Mouse (Mus musculus): Measurements from ENCODE around the gene Rnaseh2b. TPM values are rescaled to one million over a fixed set of nuclear protein-coding genes. Genes with fewer than 3 reads are reported as not detected.

Rnaseh2b gene
- 53.0 and 56.4 TPM in 2 replicates for polyA plus RNA-seq (2016; fragmentation: Nextera tagmentation; extraction: Ambion mirVana)

DNA sequence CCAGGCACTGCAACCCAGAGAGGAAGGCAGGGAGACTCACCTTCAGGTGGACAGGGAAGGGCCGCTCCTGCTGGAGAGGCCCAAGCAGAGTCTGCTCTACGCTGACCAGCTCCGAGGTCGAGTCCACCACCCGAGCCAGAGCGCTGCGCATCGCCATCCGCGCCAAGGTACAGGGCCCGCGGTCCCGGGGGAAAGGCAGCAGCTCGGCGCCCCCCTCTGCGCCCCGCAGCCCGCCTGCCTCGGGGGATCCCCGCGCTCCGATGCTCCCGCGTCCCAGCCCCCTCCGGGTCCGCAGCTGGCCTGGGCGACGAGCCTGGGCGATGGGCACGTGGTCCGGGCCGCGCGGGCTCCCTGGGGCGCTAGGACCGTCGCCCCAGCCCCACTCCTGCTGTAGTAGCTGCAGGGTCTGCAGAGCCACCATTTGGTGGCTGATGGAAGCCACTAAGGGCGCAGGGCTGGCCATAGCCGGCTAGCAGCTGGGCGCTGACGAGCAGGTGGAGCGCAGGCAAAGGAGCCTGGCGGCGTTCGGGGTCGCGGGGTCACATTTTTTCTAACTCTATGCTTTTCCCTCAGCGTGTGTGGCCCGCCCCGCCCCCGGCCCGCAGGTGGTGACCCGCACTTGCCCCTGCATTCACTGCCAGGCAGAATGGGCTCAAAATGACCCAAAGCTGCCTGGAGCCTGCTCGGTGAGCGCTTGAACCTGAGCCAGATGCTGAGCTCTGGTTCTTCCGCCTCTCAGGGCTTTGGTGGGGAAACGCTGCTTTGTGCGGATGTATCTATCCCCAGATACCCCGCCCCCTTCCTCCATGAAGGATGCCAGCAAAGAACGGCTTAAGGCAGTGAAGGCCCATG lies at the start of gene Rnaseh2b, which contains the start of gene Dleu7:
Gene Rnaseh2b (plus strand): TSS at position 102 of the 852 bp plus-strand sequence.
Gene Dleu7 (minus strand): TSS at position 560 of the 852 bp plus-strand sequence.
- no peaks in the 10 kb centered on the region for H3K9me3 ChIP-seq (replicated peaks)
- peak within 1 kb of the TSS; percentile 75 for H3K27ac ChIP-seq
- H3K36me3 ChIP-seq, result no peaks in the 10 kb centered on the region
- peak; percentile 91 for DNase-seq (ENCODE audit: low spot score)
- WGBS, result 1% methylated on average over 60 of the region's 60 CpGs
- H3K4me1 ChIP-seq, result peaks cover 20% of the 10 kb centered on the region
- H3K4me3 ChIP-seq, result peak within 1 kb of the TSS; percentile 58
- H3K27me3 ChIP-seq (ENCODE audit: low read depth, poor library complexity, severe bottlenecking), result peaks cover 60% of the 10 kb centered on the region

DNA sequence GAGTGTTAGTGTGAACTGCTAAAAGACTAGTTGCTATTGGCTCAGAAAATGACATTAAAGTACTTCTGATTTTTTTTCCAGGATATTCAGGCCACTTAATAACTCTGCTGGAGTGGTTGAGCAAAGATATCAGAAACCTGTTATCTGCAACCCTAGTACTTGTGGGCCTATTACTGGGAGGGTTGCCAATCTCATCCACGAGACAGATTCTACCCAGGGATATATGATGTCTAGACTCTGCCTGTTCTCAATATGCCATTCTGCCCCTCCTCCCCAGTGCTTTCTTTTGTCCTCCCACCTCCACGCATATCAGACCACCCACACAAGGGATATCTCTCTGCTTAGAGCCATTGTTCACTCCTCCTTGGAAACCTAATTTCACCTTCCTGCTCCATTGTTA lies 48.9 kb upstream of the Rnaseh2b start:
- Histone ChIP-seq H3K4me1 (peaks cover 7% of the 10 kb centered on the region; the same call in 1 of the 2 replicates), H3K27me3 (ENCODE audit: low read depth, poor library complexity, severe bottlenecking) (no peaks in the 10 kb centered on the region), H3K36me3 (no peaks in the 10 kb centered on the region), H3K9me3 (replicated peaks) (no peaks in the 10 kb centered on the region), H3K27ac (no peak overlapping the region), H3K4me3 (no peak overlapping the region)
- WGBS, result 84% methylated on average over 2 of the region's 2 CpGs
- DNase-seq (ENCODE audit: low spot score), result no peak

DNA sequence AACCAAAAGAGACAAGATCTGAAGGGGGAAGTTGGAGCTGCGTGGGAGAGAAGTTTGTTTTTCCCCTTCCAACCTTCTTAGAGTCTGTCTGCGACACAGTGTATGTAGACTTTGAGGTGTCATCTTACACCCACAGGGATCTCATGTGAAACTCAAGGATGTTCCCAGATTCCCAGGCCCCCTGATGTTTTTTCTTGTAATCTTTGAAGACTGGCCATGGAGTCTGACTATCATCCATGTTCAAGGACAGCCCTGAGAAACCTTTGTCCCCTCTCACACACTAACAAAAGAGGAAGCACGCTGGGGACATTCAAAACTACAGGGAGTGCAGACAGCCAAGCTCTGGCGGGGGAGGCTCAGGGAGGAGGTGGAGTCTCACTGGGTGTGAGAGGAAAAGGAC lies 46.8 kb upstream of the Rnaseh2b start:
- 21% methylated on average over 4 of the region's 4 CpGs for WGBS
- H3K4me1 ChIP-seq, result peaks cover 10% of the 10 kb centered on the region; the same call in 1 of the 2 replicates
- no peaks in the 10 kb centered on the region for H3K36me3 ChIP-seq
- H3K9me3 ChIP-seq (replicated peaks), result no peaks in the 10 kb centered on the region
- H3K27me3 ChIP-seq (ENCODE audit: low read depth, poor library complexity, severe bottlenecking), result no peaks in the 10 kb centered on the region
- 0 out of 2 replicates have a peak overlapping the region, but pooled peaks have one; percentile 19 for H3K27ac ChIP-seq
- H3K4me3 ChIP-seq, result no peak overlapping the region
- no peak for DNase-seq (ENCODE audit: low spot score)

DNA sequence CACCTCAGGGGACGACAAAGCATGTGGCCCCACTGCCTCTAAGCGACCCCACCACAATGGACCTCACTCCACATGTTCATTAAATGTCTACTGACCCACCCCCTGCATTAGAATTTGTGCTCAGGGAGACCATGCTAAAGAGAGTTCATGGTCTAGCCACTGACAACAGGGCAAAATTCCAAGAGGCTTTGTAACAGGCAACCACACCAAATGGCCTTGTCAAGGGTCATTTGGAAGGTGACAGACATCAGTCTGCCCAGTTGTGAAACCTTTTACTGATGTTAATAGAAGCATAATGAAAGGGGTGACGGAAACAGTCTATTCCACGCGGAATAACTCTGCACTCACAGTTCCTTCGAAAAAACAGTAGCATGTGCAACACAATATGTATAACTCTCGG lies 44.0 kb upstream of the Rnaseh2b start:
- no peak for DNase-seq (ENCODE audit: low spot score)
- Histone ChIP-seq H3K36me3 (no peaks in the 10 kb centered on the region), H3K27ac (0 out of 2 replicates have a peak overlapping the region, but pooled peaks have one; percentile 28), H3K4me3 (no peak overlapping the region), H3K27me3 (ENCODE audit: low read depth, poor library complexity, severe bottlenecking) (no peaks in the 10 kb centered on the region), H3K9me3 (replicated peaks) (no peaks in the 10 kb centered on the region), H3K4me1 (peaks cover 10% of the 10 kb centered on the region; the same call in 1 of the 2 replicates)
- WGBS, result 80% methylated on average over 7 of the region's 7 CpGs

DNA sequence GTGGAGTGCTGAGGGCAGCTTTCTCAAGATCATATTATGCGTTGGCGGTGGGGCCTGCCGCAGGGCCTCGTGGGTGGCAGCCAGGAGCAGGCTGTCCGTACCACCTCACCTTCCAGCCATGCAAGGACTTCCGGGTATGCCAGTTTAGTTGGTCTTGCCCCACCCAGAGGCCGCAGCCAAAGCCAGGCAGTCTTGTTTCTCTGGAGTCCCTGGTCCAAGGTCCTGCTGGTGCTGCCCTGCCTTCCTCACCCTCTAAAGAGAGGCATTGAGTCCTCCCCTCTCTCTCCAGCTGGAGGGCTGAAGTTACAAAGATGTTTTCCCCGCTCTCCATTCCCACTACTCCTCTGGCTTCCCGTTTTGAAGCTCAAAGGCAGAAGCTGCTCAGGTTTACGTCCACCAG lies 43.6 kb upstream of the Rnaseh2b start:
- H3K4me1 ChIP-seq, result peaks cover 10% of the 10 kb centered on the region; the same call in 1 of the 2 replicates
- no peaks in the 10 kb centered on the region for H3K9me3 ChIP-seq (replicated peaks)
- WGBS, result 84% methylated on average over 10 of the region's 10 CpGs
- peak overlapping the region; percentile 28; the same call in 1 of the 2 replicates for H3K27ac ChIP-seq
- no peak overlapping the region for H3K4me3 ChIP-seq
- H3K27me3 ChIP-seq (ENCODE audit: low read depth, poor library complexity, severe bottlenecking), result no peaks in the 10 kb centered on the region
- H3K36me3 ChIP-seq, result no peaks in the 10 kb centered on the region
- no peak for DNase-seq (ENCODE audit: low spot score)

DNA sequence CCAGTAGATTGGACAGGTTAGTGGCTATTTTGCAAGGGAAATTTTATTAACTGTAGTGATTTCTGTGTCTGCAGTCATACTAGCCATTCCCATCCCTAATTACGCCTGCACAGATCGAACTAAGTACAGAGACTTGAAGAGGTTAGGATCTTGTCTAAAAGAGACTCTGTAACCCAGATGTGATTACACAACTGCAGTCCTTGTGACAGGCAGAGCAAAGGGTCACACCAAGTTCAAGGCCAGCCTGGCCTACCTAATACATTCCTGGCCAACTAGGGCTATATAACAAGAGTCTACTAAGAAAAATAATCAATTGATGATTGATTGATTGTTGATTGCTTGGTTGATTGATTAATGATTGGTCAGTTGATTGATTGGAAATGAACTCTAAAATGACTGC lies 43.1 kb upstream of the Rnaseh2b start:
- H3K4me3 ChIP-seq, result no peak overlapping the region
- peaks cover 10% of the 10 kb centered on the region for H3K4me1 ChIP-seq
- H3K27ac ChIP-seq, result no peak overlapping the region
- DNase-seq (ENCODE audit: low spot score), result no peak
- no peaks in the 10 kb centered on the region for H3K36me3 ChIP-seq
- no peaks in the 10 kb centered on the region for H3K9me3 ChIP-seq (replicated peaks)
- 91% methylated on average over 2 of the region's 2 CpGs for WGBS
- no peaks in the 10 kb centered on the region for H3K27me3 ChIP-seq (ENCODE audit: low read depth, poor library complexity, severe bottlenecking)

DNA sequence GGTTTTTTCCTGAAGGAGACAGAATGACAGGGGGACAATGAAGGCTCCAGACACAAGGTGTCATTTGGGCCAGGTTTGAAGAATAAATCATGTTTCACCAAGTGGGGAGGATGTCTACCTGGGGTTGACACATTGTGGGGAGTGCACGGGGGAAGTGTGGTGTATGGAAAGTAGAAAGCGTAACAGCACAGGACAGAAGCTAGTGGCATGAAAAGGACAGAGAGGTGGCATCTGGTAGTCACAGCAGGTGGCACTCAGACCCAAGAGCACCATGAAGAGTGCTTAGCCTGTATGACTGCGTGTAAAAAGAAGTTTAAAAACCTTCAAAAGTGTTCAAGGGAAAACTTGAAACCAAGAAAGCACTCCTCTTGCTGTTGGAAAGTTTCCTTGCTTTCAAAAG lies 42.3 kb upstream of the Rnaseh2b start:
- Histone ChIP-seq H3K36me3 (no peaks in the 10 kb centered on the region), H3K9me3 (replicated peaks) (no peaks in the 10 kb centered on the region), H3K4me1 (peaks cover 10% of the 10 kb centered on the region), H3K27ac (no peak overlapping the region), H3K4me3 (no peak overlapping the region), H3K27me3 (ENCODE audit: low read depth, poor library complexity, severe bottlenecking) (no peaks in the 10 kb centered on the region)
- WGBS, result 79% methylated on average over 3 of the region's 3 CpGs
- no peak for DNase-seq (ENCODE audit: low spot score)

DNA sequence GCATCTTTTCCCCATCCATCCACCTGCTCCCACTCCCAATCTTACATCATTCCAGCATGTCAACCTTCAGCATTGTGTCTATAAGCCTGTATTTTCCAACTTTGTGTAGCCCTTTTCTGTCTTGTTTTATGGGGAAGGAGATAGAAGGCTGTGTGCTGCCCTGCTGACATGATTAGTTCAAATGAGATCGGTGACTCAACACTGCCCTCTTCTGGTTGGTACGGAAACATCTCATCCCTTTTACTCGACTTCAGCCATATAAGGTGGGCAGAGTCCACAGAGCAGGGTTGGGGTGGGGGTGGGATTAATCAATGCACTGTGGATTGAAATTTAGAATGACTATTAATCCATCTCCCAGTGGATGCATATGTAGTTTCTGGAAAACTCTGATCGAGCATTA lies 40.4 kb upstream of the Rnaseh2b start:
- peak; percentile 61 for DNase-seq (ENCODE audit: low spot score)
- no peaks in the 10 kb centered on the region for H3K27me3 ChIP-seq (ENCODE audit: low read depth, poor library complexity, severe bottlenecking)
- no peaks in the 10 kb centered on the region for H3K9me3 ChIP-seq (replicated peaks)

DNA sequence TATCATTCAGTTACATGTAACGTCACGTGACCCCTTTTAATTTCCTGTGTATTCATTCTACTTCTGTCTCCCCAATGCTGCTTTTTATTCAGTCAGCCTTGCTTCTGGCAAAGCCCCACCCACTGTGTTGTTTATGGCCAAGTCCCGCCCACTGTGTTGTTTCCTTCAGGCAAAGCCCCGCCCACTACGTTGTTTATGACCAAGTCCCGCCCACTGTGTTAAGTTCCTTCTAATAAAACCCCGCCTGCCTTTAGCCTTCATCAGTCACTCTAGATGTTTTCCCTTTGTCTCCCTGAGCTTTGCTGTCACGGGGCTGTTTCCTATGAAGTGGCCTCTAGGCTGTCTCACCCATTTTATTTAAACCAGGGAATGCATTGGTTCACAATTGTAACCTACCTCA lies 38.0 kb upstream of the Rnaseh2b start:
- no peak for DNase-seq (ENCODE audit: low spot score)

More for the DNA sequence above, 40.4 kb upstream of the Rnaseh2b start:
- H3K4me1 ChIP-seq, result peaks cover 5% of the 10 kb centered on the region
- no peak overlapping the region for H3K4me3 ChIP-seq
- 7% methylated on average over 4 of the region's 4 CpGs for WGBS
- H3K36me3 ChIP-seq, result no peaks in the 10 kb centered on the region
- H3K27ac ChIP-seq, result no peak overlapping the region

DNA sequence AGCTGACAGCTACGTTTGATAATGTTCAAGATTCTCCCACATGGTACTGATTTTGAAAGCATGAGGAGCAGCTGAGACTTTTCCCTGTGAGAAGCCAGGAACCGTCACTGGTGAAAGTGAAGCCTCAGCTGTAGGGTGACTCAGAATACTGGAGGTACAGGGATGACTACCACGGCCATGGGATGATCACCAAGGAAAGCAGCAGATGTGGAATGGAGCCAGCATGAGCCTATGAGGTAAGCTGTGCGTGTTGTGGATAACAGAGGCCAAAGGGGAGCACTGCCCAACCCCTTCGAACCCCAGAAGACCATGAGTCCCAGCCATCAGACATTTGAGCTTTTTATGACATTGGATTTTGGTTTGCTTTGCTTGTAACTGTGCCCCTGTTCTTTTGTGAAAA lies 36.3 kb upstream of the Rnaseh2b start:
- no peaks in the 10 kb centered on the region for H3K36me3 ChIP-seq
- WGBS, result 88% methylated on average over 5 of the region's 5 CpGs
- no peak overlapping the region for H3K27ac ChIP-seq
- peaks cover 10% of the 10 kb centered on the region for H3K4me1 ChIP-seq
- H3K27me3 ChIP-seq (ENCODE audit: low read depth, poor library complexity, severe bottlenecking), result no peaks in the 10 kb centered on the region
- no peaks in the 10 kb centered on the region for H3K9me3 ChIP-seq (replicated peaks)
- no peak for DNase-seq (ENCODE audit: low spot score)
- no peak overlapping the region for H3K4me3 ChIP-seq

More for the DNA sequence above, 38.0 kb upstream of the Rnaseh2b start:
- H3K27ac ChIP-seq, result no peak overlapping the region
- 60% methylated on average over 8 of the region's 8 CpGs for WGBS
- no peaks in the 10 kb centered on the region for H3K9me3 ChIP-seq (replicated peaks)
- no peak overlapping the region for H3K4me3 ChIP-seq
- H3K27me3 ChIP-seq (ENCODE audit: low read depth, poor library complexity, severe bottlenecking), result no peaks in the 10 kb centered on the region
- no peaks in the 10 kb centered on the region for H3K36me3 ChIP-seq
- H3K4me1 ChIP-seq, result peaks cover 10% of the 10 kb centered on the region

DNA sequence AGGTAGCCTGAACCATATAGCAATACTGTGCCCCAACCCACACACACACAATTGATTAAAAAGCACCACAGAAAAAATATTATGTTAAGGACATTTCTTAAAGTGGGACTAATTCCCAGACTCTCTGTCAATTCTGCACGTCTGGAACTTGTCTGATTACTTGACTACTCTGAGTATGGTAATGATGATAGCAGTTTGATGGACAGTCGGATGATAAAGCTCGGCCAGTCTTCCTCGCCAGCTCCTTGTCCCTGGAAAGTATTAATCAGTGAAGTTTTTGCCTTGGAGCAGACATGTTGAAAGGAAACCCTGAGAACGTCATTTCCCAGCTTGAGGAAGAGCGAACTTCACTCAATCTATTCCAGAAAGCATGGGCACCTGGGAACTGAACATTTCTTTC lies 34.3 kb upstream of the Rnaseh2b start:
- Histone ChIP-seq H3K4me1 (peaks cover 10% of the 10 kb centered on the region), H3K36me3 (no peaks in the 10 kb centered on the region), H3K27ac (no peak overlapping the region), H3K27me3 (ENCODE audit: low read depth, poor library complexity, severe bottlenecking) (no peaks in the 10 kb centered on the region), H3K9me3 (replicated peaks) (no peaks in the 10 kb centered on the region), H3K4me3 (no peak overlapping the region)
- no peak for DNase-seq (ENCODE audit: low spot score)
- 65% methylated on average over 6 of the region's 6 CpGs for WGBS

DNA sequence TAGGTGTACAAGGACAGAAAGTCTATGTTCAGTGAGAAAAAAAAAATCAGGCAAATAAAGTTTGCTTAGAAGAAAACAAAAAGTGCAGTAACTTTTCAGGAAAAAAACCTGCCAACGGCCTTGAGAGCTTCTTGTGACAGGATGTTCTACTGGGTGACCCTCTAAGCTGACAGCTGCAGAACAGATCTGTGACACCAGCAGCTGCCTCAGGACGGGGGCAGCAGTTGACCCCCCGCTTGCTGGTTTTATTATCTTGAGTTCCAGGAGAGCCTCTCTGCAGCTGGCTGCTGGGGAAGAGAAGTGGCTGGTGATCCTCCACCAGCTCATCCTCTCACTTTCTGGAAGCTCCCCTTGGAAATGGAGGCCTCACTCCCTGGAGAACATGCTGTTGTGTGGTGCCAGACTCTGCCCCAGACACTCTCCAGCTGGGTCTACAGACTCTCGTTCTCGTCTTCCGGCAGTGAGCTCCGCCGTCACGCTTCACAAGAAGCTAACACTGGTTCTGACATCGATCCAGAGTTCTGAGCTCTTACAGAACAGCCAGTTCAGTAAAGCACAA lies 33.3 kb upstream of the Rnaseh2b start:
- Histone ChIP-seq H3K9me3 (replicated peaks) (no peaks in the 10 kb centered on the region), H3K4me1 (peaks cover 10% of the 10 kb centered on the region), H3K36me3 (no peaks in the 10 kb centered on the region), H3K27ac (no peak overlapping the region), H3K4me3 (no peak overlapping the region), H3K27me3 (ENCODE audit: low read depth, poor library complexity, severe bottlenecking) (no peaks in the 10 kb centered on the region)
- WGBS, result 64% methylated on average over 10 of the region's 10 CpGs
- no peak for DNase-seq (ENCODE audit: low spot score)

DNA sequence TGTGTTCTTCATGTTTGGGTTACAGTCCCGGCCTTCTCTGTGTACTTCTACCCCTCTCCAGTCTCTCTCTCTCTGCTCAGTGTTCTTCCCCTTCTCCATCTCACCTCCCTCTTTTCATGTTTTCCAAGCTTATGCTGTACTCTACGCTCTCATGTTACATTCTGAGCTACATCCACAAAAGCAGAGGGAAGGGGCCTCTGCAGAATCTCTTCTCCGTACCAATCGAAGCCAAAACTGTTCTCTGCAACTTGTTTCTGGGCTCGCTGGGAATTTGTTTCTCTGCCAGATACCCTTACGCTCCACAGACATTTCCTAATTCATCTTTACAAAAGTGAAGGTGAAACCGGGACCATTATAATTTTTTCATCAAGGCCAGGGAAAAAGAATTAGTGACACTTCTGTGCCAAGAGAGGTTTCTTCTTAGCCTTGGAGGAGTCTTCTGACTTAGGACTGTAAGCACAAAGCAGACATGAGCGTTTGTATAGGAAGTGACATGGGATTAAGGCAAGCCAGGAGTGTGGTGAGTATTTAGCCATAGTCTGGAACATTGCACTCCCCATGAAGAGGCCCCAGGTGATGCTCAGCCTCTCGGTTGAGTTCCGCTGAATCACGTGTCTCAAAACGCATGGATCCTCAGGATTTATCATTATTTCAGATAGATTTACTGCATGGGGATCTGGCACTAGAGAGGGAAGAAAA lies 21.5 kb upstream of the Rnaseh2b start:
- H3K27ac ChIP-seq, result no peak overlapping the region
- no peaks in the 10 kb centered on the region for H3K9me3 ChIP-seq (replicated peaks)
- no peaks in the 10 kb centered on the region for H3K36me3 ChIP-seq
- H3K4me1 ChIP-seq, result no peaks in the 10 kb centered on the region
- 89% methylated on average over 12 of the region's 12 CpGs for WGBS
- no peaks in the 10 kb centered on the region for H3K27me3 ChIP-seq (ENCODE audit: low read depth, poor library complexity, severe bottlenecking)
- H3K4me3 ChIP-seq, result no peak overlapping the region
- no peak for DNase-seq (ENCODE audit: low spot score)

All from limb, embryonic 10.5 days (tissue).